Mouse (Mus musculus): Measurements from ENCODE around the gene Rasal3. TPM values are rescaled to one million over a fixed set of nuclear protein-coding genes. Genes with fewer than 3 reads are reported as not detected.

Rasal3 gene
- polyA plus RNA-seq, 1 experiment from 2014 or later: 0.73 TPM

DNA sequence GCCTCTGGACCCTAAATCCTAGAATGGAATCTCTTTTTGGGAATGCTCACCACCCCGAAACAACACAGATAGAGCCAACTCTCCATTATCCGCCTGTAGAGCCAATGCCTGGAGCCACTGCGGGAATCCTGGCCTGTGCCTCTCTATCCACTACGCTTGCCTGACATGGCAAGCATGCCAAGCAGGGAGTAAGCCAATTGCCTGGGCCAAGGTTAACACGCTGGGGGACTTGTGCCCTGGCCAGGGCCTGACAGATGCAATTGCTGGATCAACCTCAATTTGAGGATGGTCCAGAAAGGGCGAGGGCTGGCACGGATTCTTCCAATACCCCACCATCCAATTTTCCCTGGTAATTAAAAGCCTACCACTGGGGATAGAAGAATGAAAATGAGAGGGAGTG, 20.8 kb downstream of the Rasal3 start:
- WGBS: 68% methylated on average over 7 of the region's 7 CpGs
- peak; percentile 76 for ATAC-seq
- no peaks in the 10 kb centered on the region for H3K27me3 ChIP-seq (replicated peaks; ENCODE audit: control insufficient read depth, insufficient read depth, low read length)

DNA sequence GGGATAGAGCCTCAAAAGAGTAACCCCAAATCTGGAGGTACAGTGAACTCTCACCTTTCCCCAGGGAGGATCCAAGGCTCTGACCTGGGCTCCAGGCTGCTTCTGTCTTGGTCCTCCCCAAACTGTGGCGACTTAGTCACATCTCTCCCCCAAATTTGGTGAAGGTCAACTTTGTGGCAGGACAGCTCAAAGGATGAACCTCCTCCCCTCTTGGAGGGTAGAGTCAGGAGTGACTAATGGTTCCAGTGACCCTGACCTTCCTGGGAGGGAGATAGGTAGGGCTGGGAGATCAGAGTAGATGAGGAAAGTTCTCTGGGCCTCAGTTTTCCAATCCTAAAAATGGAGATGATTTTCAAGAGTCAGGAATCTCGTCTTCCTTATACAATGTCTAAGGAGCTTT, 24.6 kb downstream of the Rasal3 start:
- H3K9ac ChIP-seq (replicated peaks; ENCODE audit: low read depth, low read length): no peak overlapping the region
- peaks cover 12% of the 10 kb centered on the region for H3K36me3 ChIP-seq (ENCODE audit: control insufficient read depth, insufficient read depth)
- H3K4me3 ChIP-seq (replicated peaks; ENCODE audit: low read length): no peak overlapping the region
- 85% methylated on average over 2 of the region's 2 CpGs for WGBS
- peaks cover 6% of the 10 kb centered on the region; the same call in 1 of the 2 replicates for H3K4me1 ChIP-seq (replicated peaks; ENCODE audit: control insufficient read depth, insufficient read depth, low read length)
- no peak for ATAC-seq
- no peaks in the 10 kb centered on the region for H3K9me3 ChIP-seq (ENCODE audit: control insufficient read depth, low read length)
- no peak overlapping the region for H3K27ac ChIP-seq (ENCODE audit: low read length)
- no peak overlapping the region for H3K4me2 ChIP-seq (ENCODE audit: low read length)
- H3K27me3 ChIP-seq (replicated peaks; ENCODE audit: control insufficient read depth, insufficient read depth, low read length): no peaks in the 10 kb centered on the region

More for the DNA sequence above, 20.8 kb downstream of the Rasal3 start:
- H3K9me3 ChIP-seq (ENCODE audit: control insufficient read depth, low read length): no peaks in the 10 kb centered on the region
- no peak overlapping the region for H3K4me3 ChIP-seq (replicated peaks; ENCODE audit: low read length)
- peaks cover 21% of the 10 kb centered on the region for H3K36me3 ChIP-seq (ENCODE audit: control insufficient read depth, insufficient read depth)
- H3K27ac ChIP-seq (ENCODE audit: low read length): no peak overlapping the region
- H3K4me2 ChIP-seq (ENCODE audit: low read length): no peak overlapping the region
- H3K4me1 ChIP-seq (replicated peaks; ENCODE audit: control insufficient read depth, insufficient read depth, low read length): peaks cover 8% of the 10 kb centered on the region
- H3K9ac ChIP-seq (replicated peaks; ENCODE audit: low read depth, low read length): no peak overlapping the region

DNA sequence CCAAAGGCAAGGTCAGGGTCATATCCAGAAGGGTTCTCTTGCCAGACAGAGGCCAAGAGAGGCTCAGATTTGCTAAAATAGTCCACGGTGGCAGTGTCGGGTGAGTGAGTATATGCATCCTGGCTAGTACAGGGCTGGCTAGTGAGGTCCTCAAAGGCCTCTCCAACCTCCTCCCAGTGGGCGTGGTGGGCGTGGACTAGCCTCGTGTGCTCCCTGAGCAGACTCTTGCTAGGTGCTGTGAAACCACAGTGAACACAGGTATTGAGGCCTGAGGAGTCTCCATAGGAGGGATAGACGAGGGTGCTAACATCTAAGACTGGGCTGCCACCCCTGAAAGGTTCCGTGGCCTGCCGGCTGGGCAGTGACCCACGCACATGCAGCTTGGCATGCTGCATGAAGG, 26.2 kb downstream of the Rasal3 start:
- Histone ChIP-seq H3K4me1 (replicated peaks; ENCODE audit: control insufficient read depth, insufficient read depth, low read length) (no peaks in the 10 kb centered on the region), H3K4me2 (ENCODE audit: low read length) (no peak overlapping the region), H3K27me3 (replicated peaks; ENCODE audit: control insufficient read depth, insufficient read depth, low read length) (no peaks in the 10 kb centered on the region), H3K4me3 (replicated peaks; ENCODE audit: low read length) (no peak overlapping the region), H3K9me3 (ENCODE audit: control insufficient read depth, low read length) (no peaks in the 10 kb centered on the region), H3K36me3 (ENCODE audit: control insufficient read depth, insufficient read depth) (peaks cover 4% of the 10 kb centered on the region; the same call in 1 of the 2 replicates), H3K27ac (ENCODE audit: low read length) (no peak overlapping the region), H3K9ac (replicated peaks; ENCODE audit: low read depth, low read length) (no peak overlapping the region)
- WGBS: 82% methylated on average over 9 of the region's 9 CpGs
- ATAC-seq: no peak

DNA sequence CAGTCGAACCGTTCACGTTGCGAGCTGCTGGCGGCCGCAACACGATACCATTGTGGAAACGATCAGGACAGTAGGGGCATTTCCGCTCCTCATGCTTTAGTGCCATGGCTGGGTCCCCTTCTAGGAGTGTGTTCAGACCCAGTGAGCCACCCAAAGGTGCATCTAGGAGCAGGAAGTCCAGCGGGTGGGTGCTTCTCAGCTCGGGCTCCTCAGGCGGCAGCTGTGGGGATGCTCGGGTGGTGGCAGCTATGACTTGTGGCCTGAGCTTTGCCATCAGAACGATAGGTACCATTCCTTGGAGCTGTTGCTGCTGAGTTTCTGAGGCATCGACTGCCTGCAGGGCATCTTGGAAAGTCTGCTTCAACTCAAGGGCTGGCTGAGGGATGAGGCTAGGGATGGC, 26.9 kb downstream of the Rasal3 start:
- WGBS: 90% methylated on average over 15 of the region's 15 CpGs
- Histone ChIP-seq H3K4me1 (replicated peaks; ENCODE audit: control insufficient read depth, insufficient read depth, low read length) (no peaks in the 10 kb centered on the region), H3K36me3 (ENCODE audit: control insufficient read depth, insufficient read depth) (peaks cover 4% of the 10 kb centered on the region; the same call in 1 of the 2 replicates), H3K9ac (replicated peaks; ENCODE audit: low read depth, low read length) (no peak overlapping the region), H3K27me3 (replicated peaks; ENCODE audit: control insufficient read depth, insufficient read depth, low read length) (no peaks in the 10 kb centered on the region), H3K27ac (ENCODE audit: low read length) (no peak overlapping the region), H3K4me2 (ENCODE audit: low read length) (no peak overlapping the region), H3K4me3 (replicated peaks; ENCODE audit: low read length) (no peak overlapping the region), H3K9me3 (ENCODE audit: control insufficient read depth, low read length) (no peaks in the 10 kb centered on the region)
- no peak for ATAC-seq

DNA sequence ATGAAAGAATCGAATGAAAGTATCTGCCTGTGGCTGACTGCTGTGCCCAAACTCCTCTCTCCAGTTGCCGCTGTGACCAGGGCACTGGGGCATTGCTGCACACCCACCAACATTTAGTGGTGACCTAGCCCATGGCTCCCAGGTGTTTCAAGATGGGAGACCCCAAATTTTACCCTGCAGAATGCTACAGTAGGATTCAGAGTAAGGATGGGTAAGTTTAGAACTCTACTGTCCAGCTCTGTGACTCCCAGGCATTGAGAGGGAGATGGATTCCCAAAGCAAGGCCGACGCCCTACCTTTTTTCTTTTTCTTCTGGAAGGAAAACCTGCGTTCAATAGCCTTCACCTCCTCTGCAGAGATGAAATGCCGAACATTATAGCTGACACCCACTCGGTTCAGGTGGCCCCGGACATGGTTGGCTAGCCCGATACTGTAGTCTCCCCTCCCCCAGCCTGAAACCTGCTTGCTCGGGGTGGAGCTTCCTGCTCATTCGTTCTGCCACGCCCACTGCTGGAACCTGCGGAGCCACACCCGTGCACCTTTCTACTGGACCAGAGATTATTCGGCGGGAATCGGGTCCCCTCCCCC, 34.3 kb downstream of the Rasal3 start:
- 0 out of 2 replicates have a peak overlapping the region, but pooled peaks have one; percentile 17 for H3K4me3 ChIP-seq (replicated peaks; ENCODE audit: low read length)
- ATAC-seq: no peak
- H3K9ac ChIP-seq (replicated peaks; ENCODE audit: low read depth, low read length): no peak overlapping the region
- WGBS: 16% methylated on average over 12 of the region's 17 CpGs
- H3K27ac ChIP-seq (ENCODE audit: low read length): no peak overlapping the region
- H3K9me3 ChIP-seq (ENCODE audit: control insufficient read depth, low read length): no peaks in the 10 kb centered on the region
- peaks cover 5% of the 10 kb centered on the region; the same call in 1 of the 2 replicates for H3K36me3 ChIP-seq (ENCODE audit: control insufficient read depth, insufficient read depth)
- no peaks in the 10 kb centered on the region for H3K27me3 ChIP-seq (replicated peaks; ENCODE audit: control insufficient read depth, insufficient read depth, low read length)
- H3K4me1 ChIP-seq (replicated peaks; ENCODE audit: control insufficient read depth, insufficient read depth, low read length): peaks cover 6% of the 10 kb centered on the region
- H3K4me2 ChIP-seq (ENCODE audit: low read length): peak overlapping the region; percentile 40

DNA sequence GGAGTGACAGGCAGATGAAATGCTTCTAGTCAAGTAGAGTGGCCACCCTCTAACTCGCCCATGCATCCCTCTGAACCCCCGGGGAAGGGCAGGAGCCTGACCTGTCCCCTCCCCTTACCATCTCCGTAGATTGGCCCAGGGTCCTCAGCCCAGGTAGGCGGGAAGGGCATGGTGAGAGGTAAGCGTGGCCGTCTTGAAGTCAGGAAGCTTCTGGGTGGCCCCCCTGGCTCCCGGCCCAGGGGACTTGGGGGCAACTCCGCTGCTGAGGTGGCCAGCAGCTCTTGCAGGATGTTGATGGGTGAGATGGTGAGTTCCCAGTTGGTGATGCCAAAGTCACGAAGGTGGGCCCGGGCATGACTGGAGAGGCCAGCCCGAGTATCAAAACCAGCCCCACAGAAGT, 35.7 kb downstream of the Rasal3 start:
- no peak for ATAC-seq
- Histone ChIP-seq H3K4me2 (ENCODE audit: low read length) (no peak overlapping the region), H3K4me3 (replicated peaks; ENCODE audit: low read length) (no peak overlapping the region), H3K9ac (replicated peaks; ENCODE audit: low read depth, low read length) (no peak overlapping the region), H3K9me3 (ENCODE audit: control insufficient read depth, low read length) (no peaks in the 10 kb centered on the region), H3K27ac (ENCODE audit: low read length) (no peak overlapping the region), H3K36me3 (ENCODE audit: control insufficient read depth, insufficient read depth) (peaks cover 5% of the 10 kb centered on the region; the same call in 1 of the 2 replicates), H3K4me1 (replicated peaks; ENCODE audit: control insufficient read depth, insufficient read depth, low read length) (peaks cover 15% of the 10 kb centered on the region), H3K27me3 (replicated peaks; ENCODE audit: control insufficient read depth, insufficient read depth, low read length) (no peaks in the 10 kb centered on the region)
- 91% methylated on average over 11 of the region's 11 CpGs for WGBS

DNA sequence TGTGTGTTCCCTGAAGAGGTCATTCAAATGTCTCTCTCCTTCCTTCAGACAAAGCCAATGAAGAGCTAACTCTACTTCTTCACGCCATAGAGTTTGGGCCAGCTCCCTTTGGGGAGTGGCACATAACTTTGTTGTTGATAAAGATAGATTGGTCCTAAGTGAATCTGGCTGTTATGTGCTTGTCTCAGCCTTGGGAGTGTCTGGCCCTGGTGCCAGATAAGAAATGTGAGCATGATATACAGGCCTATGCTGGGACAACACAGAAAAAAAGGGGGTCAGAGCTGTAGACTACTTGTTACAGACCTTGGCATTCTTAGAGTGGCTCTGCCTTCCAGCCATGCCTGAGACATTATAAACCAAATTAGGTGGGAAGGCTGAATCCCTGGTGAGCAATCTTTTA, 38.1 kb downstream of the Rasal3 start:
- 85% methylated on average over 1 of the region's 1 CpGs for WGBS

DNA sequence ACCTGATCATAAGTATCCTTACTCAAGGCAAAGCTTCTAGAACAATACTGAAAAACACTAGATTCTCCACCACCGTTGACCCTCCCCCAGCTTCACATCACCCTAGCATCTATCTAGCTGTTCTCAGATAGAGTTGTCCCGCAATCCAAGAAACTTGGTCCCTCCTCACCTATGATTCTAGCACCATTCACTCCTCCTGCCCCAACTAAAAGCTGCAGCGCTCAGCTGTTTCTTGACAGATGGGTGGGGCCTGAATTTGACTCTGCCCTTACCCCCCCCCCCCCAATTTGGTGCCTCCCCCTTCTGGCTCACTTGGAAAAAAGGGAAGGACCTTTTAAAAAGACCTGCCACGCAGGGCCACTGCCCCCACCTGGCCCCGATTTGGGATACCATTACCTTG, 38.5 kb downstream of the Rasal3 start:
- WGBS: 63% methylated on average over 5 of the region's 5 CpGs
- Histone ChIP-seq H3K4me1 (replicated peaks; ENCODE audit: control insufficient read depth, insufficient read depth, low read length) (peaks cover 20% of the 10 kb centered on the region), H3K36me3 (ENCODE audit: control insufficient read depth, insufficient read depth) (peaks cover 18% of the 10 kb centered on the region), H3K4me3 (replicated peaks; ENCODE audit: low read length) (peak overlapping the region; percentile 93), H3K9ac (replicated peaks; ENCODE audit: low read depth, low read length) (no peak overlapping the region; the same call in 1 of the 2 replicates), H3K4me2 (ENCODE audit: low read length) (peak overlapping the region; percentile 51), H3K27ac (ENCODE audit: low read length) (peak overlapping the region; percentile 69), H3K27me3 (replicated peaks; ENCODE audit: control insufficient read depth, insufficient read depth, low read length) (no peaks in the 10 kb centered on the region), H3K9me3 (ENCODE audit: control insufficient read depth, low read length) (no peaks in the 10 kb centered on the region)
- ATAC-seq: peak; percentile 24

More for the DNA sequence above, 38.1 kb downstream of the Rasal3 start:
- Histone ChIP-seq H3K4me2 (ENCODE audit: low read length) (no peak overlapping the region), H3K4me1 (replicated peaks; ENCODE audit: control insufficient read depth, insufficient read depth, low read length) (peaks cover 20% of the 10 kb centered on the region), H3K9me3 (ENCODE audit: control insufficient read depth, low read length) (no peaks in the 10 kb centered on the region), H3K36me3 (ENCODE audit: control insufficient read depth, insufficient read depth) (peaks cover 17% of the 10 kb centered on the region), H3K9ac (replicated peaks; ENCODE audit: low read depth, low read length) (no peak overlapping the region), H3K27me3 (replicated peaks; ENCODE audit: control insufficient read depth, insufficient read depth, low read length) (no peaks in the 10 kb centered on the region), H3K27ac (ENCODE audit: low read length) (no peak overlapping the region), H3K4me3 (replicated peaks; ENCODE audit: low read length) (no peak overlapping the region)
- no peak for ATAC-seq

DNA sequence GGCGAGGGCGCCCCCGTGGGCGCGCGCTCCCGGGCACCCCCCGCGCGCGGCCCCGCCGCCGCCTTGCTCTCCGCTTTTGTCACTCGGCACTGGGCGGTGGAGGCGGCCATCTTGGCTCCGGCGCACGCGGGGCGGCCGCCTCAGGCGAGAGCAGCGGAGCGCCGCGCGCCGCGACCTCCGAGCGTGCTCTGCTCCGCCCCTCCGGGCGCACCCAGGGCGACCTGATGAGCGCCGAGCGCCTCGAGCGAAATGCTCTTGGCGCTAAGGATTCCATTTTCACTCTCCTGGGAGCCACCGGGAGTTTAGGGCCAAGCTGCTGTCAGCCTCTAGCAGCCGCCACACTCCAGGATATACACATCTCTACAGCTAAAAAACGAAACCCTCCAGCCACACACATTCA, 39.1 kb downstream of the Rasal3 start:
- Histone ChIP-seq H3K4me1 (replicated peaks; ENCODE audit: control insufficient read depth, insufficient read depth, low read length) (peaks cover 20% of the 10 kb centered on the region), H3K27ac (ENCODE audit: low read length) (peak overlapping the region; percentile 69), H3K36me3 (ENCODE audit: control insufficient read depth, insufficient read depth) (peaks cover 23% of the 10 kb centered on the region), H3K27me3 (replicated peaks; ENCODE audit: control insufficient read depth, insufficient read depth, low read length) (no peaks in the 10 kb centered on the region), H3K9me3 (ENCODE audit: control insufficient read depth, low read length) (no peaks in the 10 kb centered on the region), H3K4me3 (replicated peaks; ENCODE audit: low read length) (peak overlapping the region; percentile 93), H3K4me2 (ENCODE audit: low read length) (peak overlapping the region; percentile 51), H3K9ac (replicated peaks; ENCODE audit: low read depth, low read length) (peak overlapping the region; percentile 93)
- under 1% methylated on average over 36 of the region's 47 CpGs for WGBS
- ATAC-seq: peak; percentile 97
